Mouse (Mus musculus) right cerebral cortex, postnatal 25 days (tissue): ENCODE results near the gene Ero1lb.
"Not testable (repeated sequence)": the region's sequence is repeated elsewhere in the genome, so short reads cannot be mapped to it uniquely, and the experiment has no call there.

Experiments
- DNase-seq: peaks from one replicate; pipeline ENCODE4 v3.0.0; 2022

Ero1lb gene

DNA sequence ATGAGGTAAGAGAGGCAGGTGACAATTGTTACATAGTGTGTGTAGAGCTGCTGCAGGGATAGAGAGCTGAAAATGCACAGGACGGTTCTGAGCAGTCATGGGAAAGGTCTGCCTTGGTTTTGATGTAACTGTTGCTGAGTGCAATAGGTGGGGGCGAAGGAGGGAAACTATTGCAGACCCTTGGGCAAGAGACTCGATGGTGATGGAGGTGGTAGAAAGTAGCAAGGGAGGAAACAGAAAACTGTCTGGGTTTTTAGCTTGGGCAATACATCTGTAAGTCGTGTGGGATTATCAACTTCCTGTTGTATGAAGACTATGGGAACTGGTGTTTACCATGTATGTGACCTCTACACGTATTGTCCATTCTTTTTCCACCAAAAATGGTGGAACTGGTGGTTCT lies 12.5 kb downstream of the Ero1lb start:
- no peak for DNase-seq

DNA sequence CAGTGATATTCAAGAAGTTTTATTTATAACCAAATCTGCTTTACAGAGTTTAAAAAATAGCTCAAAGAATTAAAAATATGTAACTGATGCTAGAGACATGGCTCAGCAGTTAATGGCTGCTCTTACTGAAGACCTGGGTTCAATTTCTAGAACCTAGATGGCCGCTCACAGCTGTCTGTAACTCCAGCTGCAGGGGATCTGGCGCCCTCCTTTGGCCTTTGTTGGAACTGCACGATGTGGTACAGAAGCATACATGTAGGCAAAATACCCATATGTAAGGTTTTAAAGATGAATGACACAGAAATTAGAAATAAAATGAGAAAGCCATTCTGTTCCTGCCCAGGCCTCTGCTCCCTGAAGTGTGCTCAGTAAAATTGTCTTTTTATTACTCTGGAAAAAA lies 23.3 kb downstream of the Ero1lb start:
- no peak for DNase-seq

DNA sequence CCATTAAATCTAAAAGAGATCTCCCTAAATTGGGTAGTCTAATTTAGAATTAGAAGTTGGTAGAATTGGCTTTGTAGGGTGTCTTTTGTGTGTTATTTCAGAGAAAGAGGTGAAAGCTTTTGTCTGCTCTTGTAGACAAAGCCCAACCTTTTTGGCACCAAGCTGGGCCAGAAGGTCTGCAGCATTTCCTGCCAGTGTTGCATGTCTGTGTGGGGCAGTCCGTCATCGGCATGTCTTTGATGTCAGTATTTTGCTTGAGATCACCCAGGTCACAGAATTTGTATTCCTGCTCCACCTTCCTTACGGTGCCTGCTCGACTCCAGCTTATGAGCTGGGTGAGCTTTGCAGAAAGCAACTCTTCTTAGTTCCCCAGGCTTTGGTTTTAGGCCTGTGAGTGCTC lies 31.4 kb downstream of the Ero1lb start:
- not testable (repeated sequence) for DNase-seq

DNA sequence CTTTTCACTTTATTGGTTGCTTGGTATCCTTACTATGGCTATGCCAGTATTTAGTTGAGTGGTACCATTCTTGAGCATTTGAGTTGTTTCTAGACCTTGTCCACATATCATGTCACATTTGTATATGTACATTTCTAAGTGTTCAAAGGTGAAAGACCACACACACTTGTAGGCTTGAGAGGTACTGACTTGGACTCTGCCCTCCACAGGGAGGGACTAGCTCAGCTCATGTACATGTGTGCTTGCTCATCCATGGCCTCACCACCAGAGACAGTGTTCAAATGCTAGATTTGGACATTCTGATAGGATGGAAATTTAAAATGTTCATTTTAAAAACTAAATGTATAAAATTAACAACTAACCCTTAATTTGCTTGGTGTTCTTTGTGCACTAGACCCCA lies 44.5 kb downstream of the Ero1lb start:
- not testable (repeated sequence) for DNase-seq

DNA sequence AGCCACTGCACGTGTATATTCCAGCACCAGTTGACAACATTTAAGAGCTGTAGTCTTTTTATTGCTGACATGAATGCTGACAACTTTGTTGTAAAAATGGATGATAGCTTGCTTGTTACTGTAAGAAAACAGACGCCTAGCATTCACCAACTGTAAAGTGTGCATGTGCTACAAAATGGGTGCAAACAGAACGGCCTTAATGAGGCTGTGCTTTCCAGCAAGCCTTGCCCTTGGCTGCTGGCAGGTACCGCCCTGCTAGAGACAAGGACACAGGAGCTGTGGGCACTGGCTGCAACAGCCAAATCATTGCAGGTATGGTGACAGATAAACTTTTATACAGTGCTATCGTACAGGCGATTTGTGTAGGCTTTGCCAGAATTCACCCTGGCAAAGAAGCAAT lies 48.4 kb downstream of the Ero1lb start:
- DNase-seq = not testable (repeated sequence)

DNA sequence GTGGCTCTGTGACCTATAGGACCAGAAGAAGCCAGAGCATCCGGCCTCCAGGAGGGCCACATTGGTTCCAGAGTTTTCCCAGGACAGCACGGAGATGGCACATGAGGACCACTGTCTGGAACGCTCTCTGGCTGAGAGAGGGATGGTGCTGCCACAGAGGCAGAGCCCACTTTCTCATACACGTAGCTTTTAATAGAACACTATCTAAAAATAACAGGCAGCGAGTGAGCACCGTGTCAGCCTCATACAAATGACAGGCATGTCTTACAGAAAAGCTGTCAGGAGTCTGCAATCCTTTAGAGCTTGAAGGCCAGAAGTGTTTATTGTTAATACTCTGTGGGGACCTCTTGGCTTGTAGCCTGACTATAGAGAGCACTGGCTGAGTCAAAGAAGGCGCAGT lies 48.9 kb downstream of the Ero1lb start:
- not testable (repeated sequence) for DNase-seq

DNA sequence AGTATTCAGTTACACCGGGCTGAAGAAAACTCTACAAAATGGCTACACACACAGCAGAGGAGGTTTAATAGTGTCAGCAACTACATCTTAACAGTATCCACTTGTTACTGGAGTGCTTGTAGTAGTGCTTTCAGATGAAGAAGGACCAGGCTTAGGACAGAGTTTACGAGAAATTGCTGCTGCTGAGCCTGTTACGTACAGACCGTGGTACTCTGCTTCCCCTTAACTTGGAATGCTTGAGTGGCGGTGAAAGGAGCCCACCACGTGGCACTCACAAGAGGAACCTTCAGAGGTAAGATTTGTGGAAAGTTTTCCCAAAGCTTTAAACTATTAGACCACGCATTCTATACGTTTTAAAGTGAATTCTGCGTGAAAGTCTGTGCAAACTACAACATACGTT lies 49.3 kb downstream of the Ero1lb start:
- DNase-seq = not testable (repeated sequence)

DNA sequence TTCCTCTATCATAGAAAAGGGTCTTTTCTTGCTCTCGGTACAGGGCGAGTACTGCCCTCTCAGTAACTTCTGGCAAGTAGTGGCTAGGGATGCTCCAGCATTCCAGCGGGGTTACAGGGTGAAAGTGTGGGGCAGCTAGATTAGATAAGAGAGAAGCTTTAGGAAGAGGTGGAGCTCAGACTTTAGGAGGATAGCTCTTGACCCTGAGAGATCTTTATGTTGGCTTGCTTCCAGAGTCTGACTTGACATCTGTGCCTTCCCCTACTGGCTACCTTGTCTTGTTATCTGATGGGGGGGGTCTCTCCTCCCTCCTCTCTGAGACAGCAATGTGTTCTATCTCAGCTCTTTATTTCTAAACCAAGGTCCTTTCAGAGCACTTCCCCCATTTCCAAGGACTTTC lies 50.8 kb downstream of the Ero1lb start:
- not testable (repeated sequence) for DNase-seq

DNA sequence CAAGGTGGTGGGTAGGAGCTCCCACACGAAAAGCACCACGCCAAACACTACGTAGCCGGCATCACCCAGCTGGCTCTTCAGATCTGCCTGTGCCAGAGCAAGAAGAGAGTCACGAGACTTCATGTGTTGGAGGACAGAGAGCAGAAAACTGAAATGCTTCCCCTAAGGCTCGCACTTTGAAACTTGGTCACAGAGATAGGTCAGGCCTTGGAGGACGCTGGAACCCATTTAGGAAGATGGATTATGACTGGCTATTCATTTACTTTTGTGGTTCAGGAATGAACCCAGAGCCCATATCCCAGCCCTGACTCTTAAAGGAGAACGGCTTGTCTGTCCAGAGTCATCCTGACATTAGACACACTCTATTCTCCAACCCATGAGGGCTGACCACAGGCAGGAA lies 54.1 kb downstream of the Ero1lb start:
- DNase-seq = not testable (repeated sequence)

DNA sequence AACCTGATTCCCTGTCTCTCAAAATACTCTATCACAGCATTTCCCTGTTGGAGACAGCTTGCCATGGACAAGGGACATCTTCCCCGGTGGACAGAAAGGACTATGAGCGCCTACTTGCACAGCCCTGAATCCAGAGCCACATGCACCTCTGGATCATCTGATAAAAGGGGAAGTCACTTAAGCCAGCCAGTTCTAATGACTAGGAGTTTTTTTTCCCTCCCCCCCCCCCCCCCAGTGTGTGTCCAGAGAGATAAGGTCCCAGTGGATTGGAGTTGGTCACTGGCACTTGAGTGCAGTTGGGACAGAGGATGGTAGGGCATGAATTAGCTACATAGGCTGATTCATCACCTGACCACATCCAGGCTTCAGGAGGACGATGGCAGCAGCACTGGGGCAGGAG lies 60.4 kb downstream of the Ero1lb start:
- not testable (repeated sequence) for DNase-seq

DNA sequence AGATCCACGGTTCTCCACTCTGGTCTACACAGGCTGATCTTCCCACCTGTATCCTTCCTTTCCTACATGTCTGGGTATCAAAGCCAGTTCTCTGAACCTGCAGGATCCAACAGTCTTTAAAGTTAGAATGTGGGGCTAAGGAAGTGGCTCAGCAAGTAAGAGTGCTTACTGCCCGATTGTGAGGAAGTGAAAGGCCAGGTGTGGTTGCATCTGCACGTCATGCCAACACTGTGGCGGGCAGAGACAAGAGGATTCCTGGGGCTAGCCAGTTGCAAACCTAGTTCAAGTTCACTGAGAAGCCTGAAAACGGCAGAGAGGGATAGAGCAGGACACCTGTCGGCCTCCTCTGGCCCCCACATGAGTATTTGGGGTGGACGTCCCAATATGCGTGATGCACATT lies 62.1 kb downstream of the Ero1lb start:
- DNase-seq = not testable (repeated sequence)

DNA sequence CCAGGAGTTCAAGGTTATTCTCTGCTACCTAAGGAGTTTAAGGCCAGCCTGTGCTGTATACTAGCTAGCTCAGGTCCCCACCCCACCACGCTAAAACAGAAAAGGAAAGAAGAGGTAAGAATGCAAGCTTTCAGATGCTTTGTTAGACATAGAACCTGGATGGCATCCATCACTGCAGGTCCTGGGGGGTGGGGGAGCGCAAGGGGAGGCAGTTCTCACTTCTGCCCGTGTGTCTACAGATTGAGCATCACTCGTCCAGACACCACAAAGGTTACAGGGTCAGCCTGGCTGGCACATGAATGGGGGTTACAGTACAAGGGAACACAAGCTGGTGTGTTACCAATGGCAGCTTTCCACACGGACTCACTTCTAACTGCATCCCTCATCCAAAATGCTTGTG lies 62.5 kb downstream of the Ero1lb start:
- not testable (repeated sequence) for DNase-seq

DNA sequence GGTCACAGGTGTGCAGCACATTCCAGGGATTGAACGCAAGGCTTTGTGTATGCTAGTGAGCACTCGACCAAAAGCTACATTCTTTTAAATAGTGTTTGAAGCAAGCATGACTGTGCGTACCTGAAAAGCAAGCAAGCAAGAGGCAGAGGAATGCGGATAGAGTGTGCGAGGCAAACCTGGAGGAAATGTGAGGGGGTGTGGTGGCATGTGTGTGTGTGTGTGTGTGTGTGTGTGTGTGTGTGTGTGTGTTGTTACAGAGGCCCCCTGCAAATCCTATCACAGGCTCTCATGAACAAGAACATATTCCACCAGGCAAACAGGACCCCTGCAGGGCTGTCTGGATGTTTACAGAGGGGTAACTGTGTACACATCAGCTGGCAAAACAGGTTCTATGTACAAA lies 64.6 kb downstream of the Ero1lb start:
- DNase-seq = not testable (repeated sequence)

DNA sequence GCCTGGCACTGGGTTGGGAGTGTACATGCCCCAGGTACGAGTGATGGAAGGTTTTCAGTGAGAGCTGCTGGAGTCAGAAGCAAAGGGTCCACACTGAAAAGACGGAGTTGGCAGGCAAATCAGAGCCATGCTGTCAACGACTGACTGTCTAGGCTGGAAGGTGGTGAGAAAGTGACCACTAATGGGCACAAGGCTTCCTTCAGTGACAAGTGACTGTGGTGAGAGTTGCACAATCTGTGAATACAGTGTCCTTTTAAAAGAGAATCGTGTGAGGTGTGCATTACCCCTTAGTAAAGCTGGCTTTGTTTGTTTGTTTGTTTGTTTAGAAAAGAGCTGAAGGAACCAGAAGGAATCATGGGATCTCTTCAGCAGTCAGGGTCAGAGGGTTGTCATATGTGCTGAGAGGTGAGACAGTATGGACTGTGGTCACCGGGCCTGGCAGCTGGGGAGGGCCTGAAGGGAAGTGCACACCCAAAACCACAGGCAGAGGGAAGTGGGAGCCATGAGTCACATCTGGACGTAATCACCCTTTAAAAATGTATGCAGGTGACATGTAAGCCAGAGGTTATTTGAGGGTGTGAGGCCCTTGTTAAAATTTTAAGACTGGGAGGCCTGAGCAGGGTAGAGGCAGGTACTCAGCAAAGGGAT lies 69.4 kb downstream of the Ero1lb start:
- DNase-seq = not testable (repeated sequence)

DNA sequence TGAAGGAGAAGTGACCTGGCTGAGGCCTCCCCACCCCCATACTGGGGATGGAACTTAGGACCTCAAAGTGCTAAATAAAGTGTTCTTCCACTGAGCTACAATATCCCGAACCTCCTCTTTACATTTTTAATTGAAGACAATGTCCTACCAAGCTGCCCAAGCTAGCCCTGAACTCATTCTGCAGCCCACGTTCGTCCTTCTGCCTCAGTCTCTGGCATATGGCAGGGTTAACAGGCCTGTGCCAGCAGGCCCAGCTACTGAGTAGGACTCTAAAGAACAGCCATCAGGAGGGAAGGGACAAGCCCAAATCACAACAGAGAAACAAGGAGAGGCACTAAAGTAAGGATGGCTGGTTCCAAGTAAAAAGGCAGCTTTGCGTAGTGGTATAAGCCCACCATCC lies 77.1 kb downstream of the Ero1lb start:
- DNase-seq = not testable (repeated sequence)

DNA sequence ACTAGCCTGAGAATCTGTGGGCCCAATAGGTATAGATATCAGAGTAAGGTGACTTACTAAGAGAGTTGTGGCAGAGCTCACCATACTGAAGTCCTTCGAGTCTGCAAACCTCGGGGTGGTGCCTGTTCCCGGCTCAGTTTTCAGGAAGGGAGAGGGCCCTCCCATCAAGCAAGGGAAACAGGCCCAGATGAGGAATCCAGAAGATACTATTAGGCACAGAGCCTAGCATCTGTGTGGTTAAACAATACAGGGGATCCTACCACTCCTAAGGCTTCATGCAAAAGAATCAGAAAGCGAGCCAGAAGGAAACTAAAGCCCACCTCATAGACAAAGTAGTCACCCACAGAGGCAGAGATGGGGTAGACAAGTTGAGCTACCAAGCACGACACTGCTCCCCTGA lies 81.0 kb downstream of the Ero1lb start:
- DNase-seq = not testable (repeated sequence)

DNA sequence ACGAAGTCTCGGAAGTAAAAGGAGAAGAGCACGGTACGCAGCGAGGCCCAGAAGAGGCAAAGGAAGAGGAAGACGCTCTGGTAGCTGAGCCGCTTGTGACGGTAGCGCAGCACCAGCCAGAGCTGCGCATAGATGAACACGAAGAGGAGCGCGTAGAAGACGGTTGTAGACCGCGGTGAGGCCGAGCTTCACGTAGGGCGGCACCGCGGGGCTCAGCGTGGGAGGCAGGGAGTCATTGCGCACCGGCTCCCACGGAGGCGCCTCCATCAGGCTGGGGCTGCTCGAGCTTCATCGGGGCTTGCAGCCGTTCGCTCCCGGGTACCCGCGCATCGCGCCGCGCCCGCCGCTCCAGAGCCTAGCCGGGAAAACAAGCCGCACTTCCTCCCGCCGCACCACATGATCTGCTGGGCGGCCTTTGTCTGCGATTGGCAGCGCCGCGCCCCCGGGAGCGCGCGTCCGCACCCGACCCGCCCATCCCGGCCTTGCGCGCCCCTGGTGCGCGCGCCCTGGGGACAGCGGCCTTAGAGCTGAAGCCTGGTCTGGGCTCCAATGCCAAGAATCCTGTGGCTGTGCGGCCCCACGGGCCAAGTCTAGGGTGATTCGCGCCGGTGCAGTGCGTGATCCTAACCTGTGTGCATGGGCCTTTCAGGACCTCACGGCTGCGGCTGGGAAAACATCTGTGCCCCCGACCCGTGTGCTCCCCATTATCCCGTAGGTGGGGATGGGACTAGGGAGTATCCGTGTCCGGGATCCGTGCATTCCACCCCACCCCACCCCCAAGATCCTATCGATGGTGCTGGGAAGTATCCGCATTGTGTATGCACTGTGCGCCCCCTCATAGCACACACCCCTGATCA lies 84.6 kb downstream of the Ero1lb start:
- DNase-seq = peak; percentile 83

DNA sequence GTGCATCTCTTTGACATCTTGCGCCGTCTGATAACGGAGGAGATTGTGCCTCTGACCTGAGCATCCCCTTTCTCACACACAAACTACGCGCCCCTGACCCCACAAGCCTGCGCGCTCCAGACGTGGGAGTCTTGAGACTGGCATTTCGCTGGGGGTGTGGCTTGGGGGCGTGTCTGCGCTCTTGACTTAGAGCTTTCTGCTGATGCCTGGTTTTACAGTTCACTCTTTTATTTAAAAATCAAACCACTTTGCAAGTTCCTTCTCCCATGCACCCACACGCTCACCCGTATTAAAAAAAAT lies 85.2 kb downstream of the Ero1lb start:
- DNase-seq = peak; percentile 53
